Mouse (Mus musculus) brain, embryonic 14.5 days (tissue): ENCODE measurements around the gene Sh2d4b.

Source experiments
- CTCF ChIP-seq: fragments of 200-500 bp; IDR thresholded peaks from 2 replicates; pipeline ENCODE4 v1.5.1; 2012; ENCODE audit warnings: inconsistent platforms, mild to moderate bottlenecking, moderate library complexity, borderline replicate concordance; ENCODE audit not compliant: insufficient read depth, insufficient read length; ENCODE audit errors: extremely low read depth
- POLR2A ChIP-seq: fragments of 200-500 bp; IDR thresholded peaks from 2 replicates; pipeline ENCODE4 v1.6.1; 2012; ENCODE audit warnings: mild to moderate bottlenecking, inconsistent platforms, borderline replicate concordance; ENCODE audit not compliant: poor library complexity, insufficient read depth, insufficient read length, severe bottlenecking; ENCODE audit errors: extremely low read depth

GRCm38 (mm10) chr14:40900267-40900666 is 7.2 kb upstream of the Sh2d4b start:
- TF ChIP-seq CTCF (no peak), POLR2A (no peak)
